In the genomic region with DNA sequence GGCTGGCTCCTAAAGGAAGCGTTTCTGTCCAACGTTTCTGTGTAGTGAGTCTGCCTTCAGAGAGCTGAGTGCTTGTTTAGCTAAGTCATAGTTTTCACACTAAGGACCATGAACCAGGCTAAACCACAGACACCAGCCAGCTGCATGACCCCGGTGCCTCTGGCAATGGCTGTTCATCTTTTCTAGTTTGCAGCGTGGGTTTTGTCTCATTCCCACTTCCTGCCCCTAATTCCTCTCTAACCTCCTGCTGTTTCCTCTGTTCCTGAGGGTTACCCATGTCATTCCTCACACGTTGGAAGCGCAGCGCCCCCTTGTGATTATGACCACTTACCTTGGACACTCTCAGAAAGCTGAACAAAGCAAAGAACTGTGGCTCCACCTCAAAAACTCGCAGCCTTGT, we compare ENCODE assay signal across 8 mouse cellular contexts.
DNase-seq lines count a peak whose midpoint lies in the region; ATAC-seq and TF ChIP-seq lines count a peak whose summit lies in the region.

No protein-coding gene starts in this region.

- peaks cover 7% of the 10 kb centered on the region; the same call in 1 of the 2 replicates for H3K4me1 ChIP-seq in bone marrow, adult 2 months (ENCODE audit: control insufficient read depth, insufficient read depth, low read length)
- peaks cover 9% of the 10 kb centered on the region for H3K4me1 ChIP-seq in embryonic facial prominence, embryonic 14.5 days (ENCODE audit: control insufficient read depth, insufficient read depth, low read length)
- H3K4me1 ChIP-seq in liver, embryonic 12.5 days, result peaks cover 22% of the 10 kb centered on the region; the same call in 1 of the 2 replicates

- DNase-seq in left cerebral cortex, adult 2 months (ENCODE audit: extremely low spot score in 1 of 2, low spot score in 2 of 2), result no peak
- DNase-seq in left cerebral cortex, postnatal 25 days (ENCODE audit: low spot score in 2 of 2), result no peak
- DNase-seq in embryonic facial prominence, embryonic 14.5 days (ENCODE audit: low spot score), result peak; percentile 76
- DNase-seq in induced T-regulatory cell, adult 2 months (ENCODE audit: low read depth), result peak; percentile 39
- peak; percentile 7 to 17 for DNase-seq in natural killer cell, adult 2 months (ENCODE audit: low spot score in 2 of 2)
- DNase-seq in frontal cortex, postnatal 14 days (ENCODE audit: low spot score in 2 of 2), result no peak

- peak; percentile 39 for TF ChIP-seq CTCF in left cerebral cortex, adult 2 months (IDR thresholded peaks at IDR 0.05)
- TF ChIP-seq CTCF in bone marrow, adult 2 months (IDR thresholded peaks at IDR 0.05; ENCODE audit: control insufficient read depth, insufficient read depth, low read length), result peak; percentile 47

- peak overlapping the region; percentile 24 for H3K4me2 ChIP-seq in embryonic facial prominence, embryonic 14.5 days (ENCODE audit: low read depth, low read length)
- peak overlapping the region; percentile 46 for H3K4me2 ChIP-seq in liver, embryonic 12.5 days

- TF ChIP-seq POLR2A in bone marrow, adult 2 months (IDR thresholded peaks at IDR 0.05; ENCODE audit: borderline replicate concordance, control insufficient read depth, low read depth, low read length), result no peak

- no peaks in the 10 kb centered on the region for H3K27me3 ChIP-seq in embryonic facial prominence, embryonic 14.5 days (replicated peaks; ENCODE audit: control insufficient read depth, insufficient read depth, low read length)
- no peaks in the 10 kb centered on the region for H3K27me3 ChIP-seq in liver, embryonic 12.5 days (replicated peaks)

- no peak overlapping the region for H3K4me3 ChIP-seq in left cerebral cortex, adult 2 months
- no peak overlapping the region for H3K4me3 ChIP-seq in bone marrow, adult 2 months (replicated peaks; ENCODE audit: control insufficient read depth, low read depth, low read length)
- no peak overlapping the region for H3K4me3 ChIP-seq in embryonic facial prominence, embryonic 14.5 days (ENCODE audit: low read depth, low read length)
- 0 out of 2 replicates have a peak overlapping the region, but pooled peaks have one; percentile 5 for H3K4me3 ChIP-seq in liver, embryonic 12.5 days

- no peak overlapping the region for H3K9ac ChIP-seq in embryonic facial prominence, embryonic 14.5 days (ENCODE audit: low read depth, low read length)
- H3K9ac ChIP-seq in liver, embryonic 12.5 days, result no peak overlapping the region

- peak; percentile 63; the same call in 1 of the 2 replicates for ATAC-seq in embryonic facial prominence, embryonic 14.5 days (ENCODE audit: low read depth)
- no peak for ATAC-seq in liver, embryonic 12.5 days

- no peaks in the 10 kb centered on the region for H3K36me3 ChIP-seq in embryonic facial prominence, embryonic 14.5 days (ENCODE audit: control insufficient read depth, insufficient read depth, low read length)
- no peaks in the 10 kb centered on the region for H3K36me3 ChIP-seq in liver, embryonic 12.5 days

- no peak overlapping the region for H3K27ac ChIP-seq in left cerebral cortex, adult 2 months
- H3K27ac ChIP-seq in bone marrow, adult 2 months (ENCODE audit: control insufficient read depth, insufficient read depth, low read depth, low read length, poor library complexity), result peak overlapping the region; percentile 32
- no peak overlapping the region for H3K27ac ChIP-seq in embryonic facial prominence, embryonic 14.5 days (replicated peaks; ENCODE audit: low read depth, low read length)
- H3K27ac ChIP-seq in liver, embryonic 12.5 days, result peak overlapping the region; percentile 37; the same call in 1 of the 2 replicates

- no peaks in the 10 kb centered on the region for H3K9me3 ChIP-seq in embryonic facial prominence, embryonic 14.5 days (ENCODE audit: control insufficient read depth, low read length)
- H3K9me3 ChIP-seq in liver, embryonic 12.5 days (replicated peaks), result no peaks in the 10 kb centered on the region

- intact Hi-C loops in left cerebral cortex, adult 2 months (cut with DNase I), result no loop called here
- intact Hi-C loops in left cerebral cortex, postnatal 25 days (cut with DNase I), result no loop called here

- 0% methylated on average over 8 of the region's 8 CpGs for WGBS in bone marrow, adult 2 months
- 16% methylated on average over 8 of the region's 8 CpGs for whole genome bisulfite sequencing in embryonic facial prominence, embryonic 14.5 days
- WGBS in liver, embryonic 12.5 days (ENCODE audit: insufficient replicate concordance), result 3% methylated on average over 8 of the region's 8 CpGs

Comparison
In these comparisons a context has a peak if more than half of its experiments do, and no peak if none do; other contexts are left out.
1. DNase-seq: peak in embryonic facial prominence, embryonic 14.5 days (single experiment), induced T-regulatory cell, adult 2 months (single experiment) and natural killer cell, adult 2 months (2 of 2); none in left cerebral cortex, adult 2 months (0 of 2), left cerebral cortex, postnatal 25 days (0 of 2) and frontal cortex, postnatal 14 days (0 of 2).
2. H3K27ac ChIP-seq: peak in bone marrow, adult 2 months (single experiment) and liver, embryonic 12.5 days (single experiment); none in left cerebral cortex, adult 2 months (single experiment) and embryonic facial prominence, embryonic 14.5 days (single experiment).